Mouse (Mus musculus): Measurements from ENCODE around the gene Nkain1. TPM values are rescaled to one million over a fixed set of nuclear protein-coding genes. Genes with fewer than 3 reads are reported as not detected.

Gene Nkain1
- polyA plus RNA-seq, 1 experiment from 2014 or later = 2.7 TPM

GRCm38 (mm10) chr4:130563820-130564219 lies 10.2 kb downstream of the Nkain1 start:
- no peaks in the 10 kb centered on the region for H3K9me3 ChIP-seq
- peaks cover 22% of the 10 kb centered on the region for H3K4me1 ChIP-seq
- H3K4me3 ChIP-seq = no peak overlapping the region
- no peaks in the 10 kb centered on the region for H3K27me3 ChIP-seq (ENCODE audit: insufficient read depth, poor library complexity, severe bottlenecking)
- no peak overlapping the region for H3K27ac ChIP-seq
- WGBS = 73% methylated on average over 8 of the region's 8 CpGs
- DNase-seq (ENCODE audit: low spot score) = no peak
- H3K36me3 ChIP-seq = no peaks in the 10 kb centered on the region; the same call in 1 of the 2 replicates

GRCm38 (mm10) chr4:130563260-130563756 lies 10.7 kb downstream of the Nkain1 start:
- H3K27me3 ChIP-seq (ENCODE audit: insufficient read depth, poor library complexity, severe bottlenecking) = no peaks in the 10 kb centered on the region
- no peaks in the 10 kb centered on the region for H3K9me3 ChIP-seq
- no peak for DNase-seq (ENCODE audit: low spot score)
- WGBS = 82% methylated on average over 9 of the region's 9 CpGs
- peaks cover 22% of the 10 kb centered on the region for H3K4me1 ChIP-seq
- no peak overlapping the region for H3K4me3 ChIP-seq
- no peaks in the 10 kb centered on the region; the same call in 1 of the 2 replicates for H3K36me3 ChIP-seq
- H3K27ac ChIP-seq = no peak overlapping the region

- Histone ChIP-seq H3K4me3 (no peak overlapping the region), H3K27me3 (ENCODE audit: insufficient read depth, poor library complexity, severe bottlenecking) (no peaks in the 10 kb centered on the region), H3K36me3 (no peaks in the 10 kb centered on the region; the same call in 1 of the 2 replicates), H3K4me1 (peaks cover 32% of the 10 kb centered on the region), H3K9me3 (no peaks in the 10 kb centered on the region), H3K27ac (no peak overlapping the region)
- 60% methylated on average over 11 of the region's 11 CpGs for WGBS
- no peak for DNase-seq (ENCODE audit: low spot score)
These were observed 13.2 kb downstream of the Nkain1 start for GRCm38 (mm10) chr4:130560576-130561310.

GRCm38 (mm10) chr4:130559220-130559619 lies 14.8 kb downstream of the Nkain1 start:
- Histone ChIP-seq H3K27me3 (ENCODE audit: insufficient read depth, poor library complexity, severe bottlenecking) (peaks cover 8% of the 10 kb centered on the region; the same call in 1 of the 2 replicates), H3K4me1 (peaks cover 37% of the 10 kb centered on the region), H3K4me3 (no peak overlapping the region), H3K36me3 (no peaks in the 10 kb centered on the region; the same call in 1 of the 2 replicates), H3K27ac (no peak overlapping the region), H3K9me3 (no peaks in the 10 kb centered on the region)
- no peak for DNase-seq (ENCODE audit: low spot score)
- 90% methylated on average over 3 of the region's 3 CpGs for WGBS

GRCm38 (mm10) chr4:130557852-130558251 lies 16.1 kb downstream of the Nkain1 start:
- WGBS = 81% methylated on average over 12 of the region's 12 CpGs

GRCm38 (mm10) chr4:130556992-130557391 lies 17.0 kb downstream of the Nkain1 start:
- Histone ChIP-seq H3K4me3 (no peak overlapping the region), H3K27me3 (ENCODE audit: insufficient read depth, poor library complexity, severe bottlenecking) (peaks cover 8% of the 10 kb centered on the region; the same call in 1 of the 2 replicates), H3K27ac (no peak overlapping the region), H3K9me3 (no peaks in the 10 kb centered on the region), H3K36me3 (no peaks in the 10 kb centered on the region; the same call in 1 of the 2 replicates), H3K4me1 (peaks cover 54% of the 10 kb centered on the region)
- WGBS = 56% methylated on average over 1 of the region's 1 CpGs
- no peak for DNase-seq (ENCODE audit: low spot score)

More at GRCm38 (mm10) chr4:130557852-130558251, 16.1 kb downstream of the Nkain1 start:
- peaks cover 47% of the 10 kb centered on the region for H3K4me1 ChIP-seq
- H3K9me3 ChIP-seq = no peaks in the 10 kb centered on the region
- H3K27ac ChIP-seq = no peak overlapping the region
- H3K36me3 ChIP-seq = no peaks in the 10 kb centered on the region; the same call in 1 of the 2 replicates
- no peak overlapping the region for H3K4me3 ChIP-seq
- no peak for DNase-seq (ENCODE audit: low spot score)
- H3K27me3 ChIP-seq (ENCODE audit: insufficient read depth, poor library complexity, severe bottlenecking) = peaks cover 8% of the 10 kb centered on the region; the same call in 1 of the 2 replicates

GRCm38 (mm10) chr4:130556224-130556623 lies 17.7 kb downstream of the Nkain1 start:
- Histone ChIP-seq H3K4me3 (no peak overlapping the region), H3K9me3 (no peaks in the 10 kb centered on the region), H3K4me1 (peaks cover 50% of the 10 kb centered on the region), H3K27me3 (ENCODE audit: insufficient read depth, poor library complexity, severe bottlenecking) (peaks cover 8% of the 10 kb centered on the region; the same call in 1 of the 2 replicates), H3K27ac (peak overlapping the region; percentile 16; the same call in 1 of the 2 replicates), H3K36me3 (no peaks in the 10 kb centered on the region; the same call in 1 of the 2 replicates)
- no peak for DNase-seq (ENCODE audit: low spot score)
- 40% methylated on average over 5 of the region's 5 CpGs for WGBS

- no peak overlapping the region for H3K4me3 ChIP-seq
- peaks cover 8% of the 10 kb centered on the region; the same call in 1 of the 2 replicates for H3K27me3 ChIP-seq (ENCODE audit: insufficient read depth, poor library complexity, severe bottlenecking)
- H3K27ac ChIP-seq = no peak overlapping the region
- WGBS = 29% methylated on average over 6 of the region's 6 CpGs
- DNase-seq (ENCODE audit: low spot score) = peak; percentile 81
- H3K9me3 ChIP-seq = no peaks in the 10 kb centered on the region
- peaks cover 38% of the 10 kb centered on the region for H3K4me1 ChIP-seq
- 0 out of 2 replicates have a peak, but pooled peaks cover 2% of the 10 kb centered on the region for H3K36me3 ChIP-seq
These were observed 20.9 kb downstream of the Nkain1 start for GRCm38 (mm10) chr4:130553121-130553448.

- Histone ChIP-seq H3K4me3 (no peak overlapping the region), H3K27me3 (ENCODE audit: insufficient read depth, poor library complexity, severe bottlenecking) (peaks cover 11% of the 10 kb centered on the region), H3K4me1 (peaks cover 34% of the 10 kb centered on the region), H3K27ac (peak overlapping the region; percentile 36; the same call in 1 of the 2 replicates), H3K9me3 (no peaks in the 10 kb centered on the region), H3K36me3 (0 out of 2 replicates have a peak, but pooled peaks cover 2% of the 10 kb centered on the region)
- peak; percentile 84 for DNase-seq (ENCODE audit: low spot score)
- 27% methylated on average over 8 of the region's 8 CpGs for WGBS
These were observed 21.5 kb downstream of the Nkain1 start for GRCm38 (mm10) chr4:130552312-130553120.

GRCm38 (mm10) chr4:130550511-130550910 lies 23.5 kb downstream of the Nkain1 start:
- Histone ChIP-seq H3K9me3 (no peaks in the 10 kb centered on the region), H3K4me3 (no peak overlapping the region), H3K27ac (no peak overlapping the region), H3K4me1 (peaks cover 39% of the 10 kb centered on the region), H3K36me3 (0 out of 2 replicates have a peak, but pooled peaks cover 2% of the 10 kb centered on the region), H3K27me3 (ENCODE audit: insufficient read depth, poor library complexity, severe bottlenecking) (peaks cover 13% of the 10 kb centered on the region)
- 86% methylated on average over 9 of the region's 9 CpGs for WGBS
- DNase-seq (ENCODE audit: low spot score) = no peak

- DNase-seq (ENCODE audit: low spot score) = no peak
- peaks cover 41% of the 10 kb centered on the region for H3K4me1 ChIP-seq
- peaks cover 5% of the 10 kb centered on the region; the same call in 1 of the 2 replicates for H3K27me3 ChIP-seq (ENCODE audit: insufficient read depth, poor library complexity, severe bottlenecking)
- WGBS = 77% methylated on average over 8 of the region's 8 CpGs
- no peak overlapping the region for H3K4me3 ChIP-seq
- no peak overlapping the region for H3K27ac ChIP-seq
- H3K36me3 ChIP-seq = 0 out of 2 replicates have a peak, but pooled peaks cover 2% of the 10 kb centered on the region
- no peaks in the 10 kb centered on the region for H3K9me3 ChIP-seq
These were observed 24.8 kb downstream of the Nkain1 start for GRCm38 (mm10) chr4:130549189-130549588.

GRCm38 (mm10) chr4:130546798-130547562 lies 27.0 kb downstream of the Nkain1 start:
- Histone ChIP-seq H3K4me3 (no peak overlapping the region), H3K36me3 (0 out of 2 replicates have a peak, but pooled peaks cover 2% of the 10 kb centered on the region), H3K27ac (0 out of 2 replicates have a peak overlapping the region, but pooled peaks have one; percentile 33), H3K4me1 (peaks cover 23% of the 10 kb centered on the region), H3K27me3 (ENCODE audit: insufficient read depth, poor library complexity, severe bottlenecking) (peaks cover 5% of the 10 kb centered on the region; the same call in 1 of the 2 replicates), H3K9me3 (no peaks in the 10 kb centered on the region)
- no peak for DNase-seq (ENCODE audit: low spot score)
- WGBS = 23% methylated on average over 13 of the region's 13 CpGs
